Mouse (Mus musculus) T-cell, adult 2 months (primary cell): ENCODE results near the gene Nbeal2.
A peak's percentile ranks its signal among the peaks of the same experiment; 100 is the strongest.
"Not testable (repeated sequence)": the region's sequence is repeated elsewhere in the genome, so short reads cannot be mapped to it uniquely, and the experiment has no call there.

Source experiments
- DNase-seq: peaks from one replicate; pipeline ENCODE4 v3.0.0; 2022; ENCODE audit warnings: low spot score

Nbeal2 gene

GRCm38 (mm10) chr9:110653655-110654461, at the start of gene Nbeal2:
TSS of gene Nbeal2 (minus strand) at chr9:110654161.
- DNase-seq: peak; percentile 80

GRCm38 (mm10) chr9:110702848-110703247, 48.9 kb upstream of the Nbeal2 start:
- DNase-seq: no peak

DNA sequence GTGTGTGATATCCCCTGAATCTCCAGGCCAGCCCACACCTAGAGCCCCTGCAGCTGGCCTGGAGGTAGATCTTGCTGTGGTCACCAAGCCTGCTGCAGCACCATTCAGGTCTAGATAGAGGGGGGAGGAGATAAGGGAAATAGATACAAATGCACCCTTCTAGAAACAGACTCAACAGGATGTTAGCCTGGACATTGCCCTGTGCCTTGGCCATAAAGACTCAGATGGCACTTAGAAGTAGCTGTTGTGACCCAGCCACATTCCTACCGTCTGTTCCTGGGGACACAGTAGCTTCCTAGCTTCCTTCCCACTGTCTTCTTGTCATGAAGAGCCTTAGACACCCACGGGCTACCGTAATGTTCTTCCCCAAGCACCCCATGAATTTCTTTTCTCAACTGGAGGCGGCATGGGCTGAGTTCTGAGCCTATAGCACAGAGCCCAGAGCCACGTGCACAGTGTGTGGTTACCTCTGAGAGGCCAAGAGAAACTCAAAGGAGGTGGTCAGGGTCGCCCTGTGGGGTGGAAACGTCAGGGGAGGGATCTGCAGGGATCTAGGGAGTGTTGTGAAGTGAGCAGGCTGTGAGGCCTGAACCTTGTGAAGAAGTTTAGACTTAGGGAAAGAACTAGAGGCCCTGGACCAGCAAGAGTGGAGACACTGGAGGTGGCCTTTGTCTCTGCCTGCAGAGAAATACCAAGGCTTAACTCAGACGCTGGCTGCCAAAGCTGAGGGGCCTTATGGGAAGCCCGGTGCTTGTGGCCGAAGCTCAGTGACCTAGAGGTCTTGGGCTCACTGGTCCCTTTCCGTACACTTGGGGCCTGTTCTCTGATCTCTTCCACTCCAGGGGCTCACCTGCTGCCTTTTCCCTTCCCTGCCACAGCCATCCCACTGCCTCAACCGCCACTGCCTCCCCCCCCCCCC, 47.4 kb upstream of the Nbeal2 start:
- DNase-seq: no peak

DNA sequence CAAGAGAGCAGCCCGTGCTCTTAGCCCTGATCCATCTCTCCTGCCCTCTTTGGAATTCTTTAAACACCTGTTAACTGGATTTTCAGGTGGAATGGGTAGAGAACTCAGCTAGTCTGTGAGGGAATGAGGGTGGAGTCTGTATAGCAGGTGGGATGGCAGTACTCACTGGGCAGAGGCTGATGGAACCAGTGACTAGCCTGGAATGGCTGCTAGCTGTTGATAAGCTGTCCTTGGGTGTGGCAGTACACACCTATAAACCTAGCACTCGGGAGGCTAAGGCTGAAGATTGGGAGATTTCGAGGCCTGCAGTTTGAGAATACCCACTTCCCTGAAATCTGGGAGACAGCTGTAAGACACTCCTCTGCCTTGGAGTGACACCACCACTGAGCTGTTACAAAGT, 45.6 kb upstream of the Nbeal2 start:
- no peak for DNase-seq

GRCm38 (mm10) chr9:110697465-110697864, 43.5 kb upstream of the Nbeal2 start:
- DNase-seq: no peak

- no peak for DNase-seq
Measured at GRCm38 (mm10) chr9:110696427-110696826, 42.5 kb upstream of the Nbeal2 start.

- no peak for DNase-seq
Measured at GRCm38 (mm10) chr9:110695165-110695755, 41.3 kb upstream of the Nbeal2 start.

DNA sequence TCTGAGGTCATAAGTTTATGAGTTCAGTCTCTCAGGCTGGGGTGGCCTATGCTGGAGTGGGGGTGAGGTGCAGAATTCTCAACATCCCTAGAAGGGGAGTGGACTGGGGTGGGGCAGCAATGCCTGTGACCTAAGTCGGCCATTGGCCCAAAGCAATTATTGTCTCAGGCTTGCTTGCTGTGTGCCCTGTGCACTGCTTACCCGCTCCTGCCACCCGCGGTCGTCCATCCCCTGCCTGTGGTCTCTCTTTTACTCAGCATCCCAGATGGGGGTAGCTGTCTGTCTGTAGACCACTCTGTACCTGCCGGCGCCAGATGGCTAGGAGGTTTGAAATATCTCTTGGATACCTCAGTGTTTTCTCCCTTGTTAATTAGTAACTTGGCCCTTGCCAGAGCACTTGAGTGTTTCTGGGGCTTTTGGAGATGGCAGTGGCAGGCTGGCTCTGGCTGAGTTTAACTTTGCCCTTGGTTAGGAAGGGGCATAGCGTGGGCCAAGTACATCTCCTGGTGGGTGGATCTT, 35.4 kb upstream of the Nbeal2 start:
- DNase-seq: no peak

- DNase-seq: no peak
Measured at GRCm38 (mm10) chr9:110687846-110688245, 33.9 kb upstream of the Nbeal2 start.

GRCm38 (mm10) chr9:110687061-110687460, 33.1 kb upstream of the Nbeal2 start:
- DNase-seq: no peak

DNA sequence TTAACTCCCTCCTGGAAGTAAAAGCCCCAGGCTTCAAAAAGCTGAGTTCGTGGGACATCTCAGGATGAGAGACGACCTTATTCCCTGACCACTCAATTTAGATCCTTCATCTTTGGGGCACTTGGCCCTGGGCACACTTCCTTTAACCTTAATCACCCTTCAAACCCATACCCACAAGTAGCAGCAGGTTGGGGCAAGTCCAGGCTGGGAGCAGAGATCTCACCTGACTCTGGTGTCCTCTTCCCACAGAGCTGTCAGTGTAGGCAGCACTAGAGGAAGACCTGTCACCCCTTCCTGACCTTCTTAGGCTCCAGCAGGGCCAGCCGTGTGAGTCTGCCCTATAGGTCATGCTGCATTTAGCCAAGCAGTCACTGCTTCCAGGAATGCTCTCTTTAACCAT, 32.5 kb upstream of the Nbeal2 start:
- no peak for DNase-seq

- no peak for DNase-seq
Measured at GRCm38 (mm10) chr9:110685591-110685990, 31.6 kb upstream of the Nbeal2 start.

DNA sequence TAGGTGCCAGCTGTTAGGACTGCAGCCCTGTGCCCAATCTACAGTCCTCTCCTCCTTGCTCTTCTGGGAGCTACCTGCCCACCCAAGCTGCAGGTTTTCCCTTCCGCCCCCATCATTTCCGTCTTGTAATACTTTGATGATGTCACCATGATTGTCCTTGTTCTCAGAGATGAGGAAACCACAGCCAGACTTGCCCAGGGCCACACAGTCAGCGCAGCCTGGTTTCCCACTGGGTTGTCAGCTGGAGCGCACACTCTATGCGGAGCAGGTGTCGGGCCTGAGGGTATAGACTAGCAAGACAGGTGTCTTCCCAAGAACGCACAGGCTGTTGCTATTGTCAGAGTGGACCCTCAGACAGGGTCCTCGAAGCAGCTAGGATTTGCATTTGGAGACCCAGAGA, 31.2 kb upstream of the Nbeal2 start:
- DNase-seq: peak; percentile 29

DNA sequence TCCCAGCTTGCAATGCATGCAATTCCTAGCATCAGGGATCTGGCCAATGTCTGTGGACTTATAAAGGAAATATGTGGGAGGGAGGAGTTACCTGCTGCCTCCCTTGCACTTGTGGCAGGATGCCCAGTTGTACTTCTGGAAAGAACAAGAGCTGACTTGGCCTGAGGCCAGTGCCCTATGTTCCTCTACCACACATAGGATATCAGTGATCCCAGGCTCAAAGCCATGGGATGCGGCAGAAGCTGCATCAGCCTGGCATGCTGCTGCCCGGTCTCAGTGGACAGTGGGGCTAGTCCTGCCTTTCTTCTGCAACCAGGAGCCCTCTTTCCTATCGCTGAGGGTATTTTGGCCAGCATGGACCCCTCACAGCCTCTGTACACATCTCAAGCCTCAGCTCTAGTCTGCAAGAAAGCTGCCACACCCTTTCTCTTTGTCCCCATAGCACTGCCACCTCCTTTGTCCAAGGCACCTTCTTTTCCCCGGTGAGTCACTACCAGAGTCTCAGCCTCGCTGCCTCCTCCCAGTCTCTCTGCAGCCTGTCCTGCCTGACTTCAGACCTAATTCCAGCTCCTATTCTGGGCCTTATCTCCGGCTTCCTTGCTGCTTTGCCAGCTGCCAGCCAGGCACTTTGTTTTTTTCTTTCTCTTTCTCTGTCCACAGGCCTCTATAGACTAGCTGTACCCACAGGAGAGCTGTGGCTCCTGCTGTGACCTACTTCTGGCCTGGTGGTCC, 30.3 kb upstream of the Nbeal2 start:
- DNase-seq: no peak

- DNase-seq: no peak
Measured at GRCm38 (mm10) chr9:110683574-110684099, 29.7 kb upstream of the Nbeal2 start.

DNA sequence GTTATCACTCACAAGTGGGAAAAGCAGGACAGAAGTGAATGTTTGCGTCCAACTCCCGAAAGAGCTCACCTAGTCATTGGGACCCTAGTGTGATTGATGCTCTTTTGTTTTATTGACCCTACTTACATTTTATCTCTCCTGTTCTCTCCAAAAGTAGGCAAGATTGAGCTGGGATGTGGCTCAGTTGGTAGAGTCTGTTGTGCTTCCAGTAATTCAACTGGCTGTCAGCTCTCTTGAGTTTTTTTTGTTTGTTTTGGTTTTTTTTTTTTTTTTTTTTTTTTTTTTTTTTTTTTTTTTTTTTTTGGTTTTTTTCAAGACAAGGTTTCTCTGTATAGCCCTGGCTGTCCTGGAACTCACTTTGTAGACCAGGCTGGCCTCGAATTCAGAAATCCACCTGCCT, 28.7 kb upstream of the Nbeal2 start:
- not testable (repeated sequence) for DNase-seq

GRCm38 (mm10) chr9:110682255-110682654, 28.3 kb upstream of the Nbeal2 start:
- no peak for DNase-seq

GRCm38 (mm10) chr9:110681817-110682216, 27.9 kb upstream of the Nbeal2 start:
- no peak for DNase-seq

GRCm38 (mm10) chr9:110680736-110681507, 27.0 kb upstream of the Nbeal2 start:
- no peak for DNase-seq

DNA sequence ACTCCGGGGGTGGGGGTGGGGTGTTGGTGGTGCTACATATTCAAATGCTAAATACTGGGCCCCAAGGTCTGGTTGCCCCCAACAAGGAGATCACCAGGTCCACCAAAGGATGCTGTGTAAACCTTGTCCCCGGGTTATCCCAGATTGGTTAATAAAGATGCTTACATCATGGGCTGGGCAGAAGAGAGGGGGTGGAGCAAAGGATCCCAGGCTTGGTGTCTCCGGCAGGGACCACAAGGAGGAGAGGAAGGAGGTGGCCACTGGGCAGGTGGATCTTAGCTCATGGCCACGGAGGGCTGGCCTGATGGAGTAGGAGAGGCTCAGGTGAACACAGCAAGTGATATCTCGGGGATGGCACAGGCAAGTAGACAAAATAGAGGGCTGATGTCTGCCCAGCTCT, 24.9 kb upstream of the Nbeal2 start:
- DNase-seq: no peak

DNA sequence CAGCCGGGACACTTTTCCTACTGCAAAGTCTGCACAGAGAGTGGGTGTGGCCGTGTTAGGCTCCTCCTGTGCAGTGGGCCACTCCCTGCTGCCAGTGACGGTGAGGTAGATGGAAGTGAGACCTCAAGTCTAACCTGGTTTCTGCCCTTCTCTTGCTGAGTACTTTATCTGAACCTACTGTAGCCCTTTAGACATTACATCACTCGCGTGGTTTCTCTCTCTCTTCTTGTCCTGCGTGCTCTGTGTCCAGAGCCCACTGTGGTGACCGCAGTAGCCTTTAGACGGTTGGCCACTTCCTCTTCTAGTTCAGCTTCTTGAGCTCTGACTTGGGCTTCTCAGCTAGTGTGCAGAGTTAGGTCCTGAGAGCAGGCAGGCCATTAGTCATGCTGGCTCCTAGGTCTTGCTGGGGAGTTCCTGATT, 22.5 kb upstream of the Nbeal2 start:
- no peak for DNase-seq
